Mouse (Mus musculus) kidney, adult 18-20 months (tissue): ENCODE results near the gene Lsamp.

ENCODE experiments used
- DNase-seq: peaks from one replicate; pipeline ENCODE4 v3.0.0; 2021

Gene Lsamp

DNA sequence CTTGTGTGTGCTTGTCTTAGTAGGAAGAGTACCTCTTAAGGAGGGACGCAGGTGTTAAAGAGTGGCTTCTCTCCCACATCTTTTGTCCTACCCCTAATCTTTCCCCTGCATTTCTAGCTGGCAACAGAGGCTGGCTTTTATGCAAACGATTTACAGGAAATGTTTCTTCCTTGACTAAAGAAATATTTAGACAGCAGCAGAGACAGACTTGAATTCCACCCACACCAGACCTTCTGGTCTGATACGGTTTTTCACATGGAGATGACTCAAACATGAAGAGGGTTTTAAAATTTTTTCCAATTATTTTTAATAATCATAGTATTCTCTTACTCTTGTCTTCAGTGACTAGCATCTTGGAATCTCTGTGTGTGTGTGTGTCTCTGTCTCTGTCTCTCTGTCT is 1333.8 kb downstream of the Lsamp start:
- no peak for DNase-seq

DNA sequence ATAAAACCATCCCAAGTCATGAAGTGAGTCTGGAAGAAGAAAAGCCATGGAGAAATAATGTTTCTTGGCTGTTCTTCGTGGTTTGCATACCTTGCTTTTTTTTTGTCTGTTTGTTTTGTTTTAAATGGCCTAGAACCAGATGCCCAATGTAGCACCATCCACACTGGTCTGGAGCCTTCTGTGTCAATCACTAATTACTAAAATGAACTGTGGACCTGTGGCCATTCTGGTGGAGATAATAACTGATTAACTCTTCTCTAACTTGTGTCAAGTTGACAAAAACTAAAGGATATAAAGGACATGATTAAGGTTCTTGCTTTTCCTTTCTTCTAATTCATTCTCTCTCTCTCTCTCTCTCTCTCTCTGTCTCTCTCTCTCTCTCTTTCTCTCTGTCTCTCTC is 1359.3 kb downstream of the Lsamp start:
- no peak for DNase-seq

DNA sequence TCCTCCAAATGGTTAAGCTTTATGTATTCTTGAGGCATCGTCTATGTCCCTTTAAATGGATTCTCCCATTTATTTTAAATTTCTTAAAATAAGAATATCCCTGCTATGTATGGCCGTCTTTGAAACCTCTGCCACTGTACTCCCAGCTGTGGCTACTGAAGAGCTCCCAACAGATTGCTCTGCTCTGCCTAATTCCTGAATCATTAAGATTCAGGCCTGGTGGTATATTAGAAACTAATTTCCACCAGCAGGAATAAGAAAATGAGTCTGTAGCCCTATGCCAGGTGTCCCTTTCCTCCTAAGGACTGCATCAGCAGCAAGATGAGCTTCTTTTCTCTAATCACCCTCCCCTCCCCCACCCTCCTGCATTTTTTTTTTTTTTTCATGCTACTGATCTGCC is 1381.0 kb downstream of the Lsamp start:
- no peak for DNase-seq

DNA sequence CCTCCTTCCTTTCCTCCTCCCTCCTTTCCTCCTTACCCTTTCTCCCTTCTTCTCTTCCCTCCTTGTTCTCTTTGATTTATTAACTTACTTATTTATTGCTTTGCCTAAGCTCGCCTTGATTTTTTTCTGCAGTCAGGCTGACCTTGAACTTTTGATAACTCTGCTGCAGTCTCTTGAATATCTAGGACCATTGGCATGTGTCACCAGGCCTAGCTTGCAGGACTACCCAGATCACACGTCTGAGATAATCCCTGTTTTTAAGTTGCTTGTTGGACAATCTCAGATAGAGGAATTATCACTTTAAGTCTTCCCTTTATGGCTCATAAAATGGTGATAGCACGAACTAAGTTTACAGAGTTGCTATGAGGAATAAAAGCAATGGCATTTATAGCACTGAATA is 1399.5 kb downstream of the Lsamp start:
- no peak for DNase-seq

DNA sequence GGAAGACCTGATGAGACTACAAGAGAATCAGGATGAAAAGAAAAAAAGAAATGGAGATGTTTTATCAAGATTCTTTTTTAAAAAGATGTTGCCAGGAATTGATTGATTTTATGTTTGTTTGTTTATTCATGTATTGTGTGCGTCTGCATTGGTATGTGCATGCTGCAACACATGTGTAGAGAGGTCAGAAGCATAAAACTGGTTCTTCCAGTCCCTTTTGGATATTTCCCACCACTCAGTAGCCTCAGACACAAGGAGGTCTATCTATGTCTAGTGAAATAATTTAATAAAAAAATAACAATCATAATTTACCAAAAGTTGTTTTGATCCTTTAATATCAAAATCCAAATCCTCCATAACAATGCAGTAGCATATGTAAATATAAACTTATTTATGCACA is 1400.1 kb downstream of the Lsamp start:
- DNase-seq = no peak

DNA sequence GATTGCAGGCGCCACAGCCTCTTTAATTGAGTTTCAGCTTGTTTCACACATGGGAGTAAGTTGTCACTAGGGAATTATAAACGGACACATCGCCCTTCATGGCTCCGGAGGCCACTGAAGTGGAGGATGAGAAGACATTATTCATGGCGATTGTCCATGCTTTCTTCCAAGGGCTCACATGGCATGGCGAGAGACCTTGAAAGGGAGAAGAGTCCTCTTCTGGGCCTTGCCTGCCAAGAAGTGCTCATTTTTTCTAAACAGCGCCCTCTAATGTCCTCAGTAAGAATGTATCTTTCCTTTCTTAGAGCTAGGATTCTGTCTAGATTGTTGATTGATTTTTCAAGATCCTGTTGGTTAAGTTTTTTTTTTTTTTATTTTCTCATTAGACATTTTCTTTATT is 1424.7 kb downstream of the Lsamp start:
- DNase-seq = peak; percentile 7

DNA sequence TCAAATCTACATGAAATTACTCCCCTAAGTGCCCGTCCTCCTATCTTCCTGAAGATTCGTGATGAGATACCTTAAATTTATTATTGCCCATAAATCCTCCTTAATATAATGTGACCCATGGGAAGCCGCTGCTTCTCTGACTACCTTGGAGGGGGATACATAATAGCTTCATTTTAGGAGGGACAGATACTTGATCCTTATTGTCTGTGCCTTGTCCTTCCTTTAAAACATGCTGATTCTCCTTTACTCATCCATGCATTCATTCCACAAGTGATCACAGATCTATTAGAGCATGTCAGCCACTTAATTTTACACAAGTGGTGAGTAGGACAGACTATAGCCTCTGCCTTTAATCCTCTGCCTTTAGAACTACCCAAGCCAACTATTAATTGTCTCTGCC is 1426.5 kb downstream of the Lsamp start:
- no peak for DNase-seq

DNA sequence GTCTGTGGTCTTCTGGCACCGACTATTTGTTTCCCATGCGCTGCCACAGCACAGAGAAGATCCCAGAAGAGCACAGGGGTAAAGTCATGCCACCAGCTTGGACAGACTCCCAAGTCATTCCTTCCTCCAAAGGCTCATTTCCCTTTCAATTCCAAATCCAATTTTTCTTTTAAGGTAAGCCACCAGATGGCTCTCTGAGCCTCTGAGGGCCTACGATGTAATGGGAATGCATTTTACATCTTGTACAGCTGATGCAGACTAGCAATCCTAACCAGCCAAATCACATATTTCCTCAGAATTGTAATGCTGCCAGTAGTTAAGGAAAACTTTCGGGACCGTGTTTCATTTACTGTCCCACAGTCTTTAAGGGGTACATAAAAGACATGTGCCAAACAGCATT is 1433.2 kb downstream of the Lsamp start:
- no peak for DNase-seq

DNA sequence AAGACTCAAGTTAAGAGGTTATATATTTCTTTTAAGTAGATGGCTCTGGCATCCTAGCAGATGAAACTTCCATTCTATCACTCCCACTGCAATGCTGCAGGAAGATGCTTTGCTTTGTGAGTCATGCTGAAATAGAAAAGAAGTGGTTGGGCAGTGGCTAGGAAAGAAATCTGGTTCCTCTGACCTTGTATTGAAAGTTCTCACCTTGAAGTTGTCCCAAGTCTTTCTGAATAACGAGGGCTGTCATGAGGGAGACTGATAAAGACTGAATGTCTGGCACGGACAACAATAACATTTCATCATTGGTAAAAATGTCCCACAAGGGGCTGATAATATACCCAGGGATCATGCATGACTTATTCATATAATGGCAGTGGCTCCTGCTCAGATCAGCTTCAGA is 1483.2 kb downstream of the Lsamp start:
- no peak for DNase-seq

DNA sequence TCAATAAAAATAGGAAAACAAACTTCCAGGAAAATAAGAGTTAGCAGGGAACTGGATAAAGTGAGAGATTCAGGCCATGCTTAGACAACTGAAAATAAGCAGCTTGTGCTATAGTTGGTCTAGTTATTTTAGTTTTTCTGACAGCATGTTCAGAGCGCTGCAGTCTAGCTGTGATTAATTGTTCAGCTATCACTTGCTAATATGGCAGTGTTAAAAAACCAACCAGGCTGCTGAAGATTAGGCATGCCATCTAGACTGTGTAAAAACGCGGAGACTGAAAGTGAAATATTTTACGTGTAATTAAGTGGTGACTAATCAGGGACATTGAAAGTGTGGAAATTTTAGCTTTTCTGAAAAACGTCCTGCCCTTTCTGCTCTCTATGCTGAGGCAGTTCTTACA is 1494.5 kb downstream of the Lsamp start:
- no peak for DNase-seq

DNA sequence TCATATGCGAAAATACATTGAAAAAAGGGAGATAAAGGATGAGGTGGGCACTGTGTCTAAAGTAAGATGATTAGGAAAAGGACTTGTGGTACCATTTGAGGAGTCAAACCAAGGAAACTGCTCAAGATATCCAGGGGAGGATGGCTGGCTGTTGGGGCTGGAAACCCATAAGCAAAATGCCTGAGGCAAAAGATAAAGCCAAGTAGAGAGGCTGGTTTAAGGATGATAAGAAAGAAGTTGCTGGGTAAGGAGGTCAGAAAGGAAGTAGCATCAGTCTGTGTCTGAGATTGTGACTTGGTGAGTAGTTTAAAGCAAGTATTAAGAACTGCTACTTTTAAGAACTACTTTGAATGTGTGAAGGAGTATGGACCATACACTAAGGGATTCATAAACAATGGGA is 1497.7 kb downstream of the Lsamp start:
- DNase-seq = no peak

DNA sequence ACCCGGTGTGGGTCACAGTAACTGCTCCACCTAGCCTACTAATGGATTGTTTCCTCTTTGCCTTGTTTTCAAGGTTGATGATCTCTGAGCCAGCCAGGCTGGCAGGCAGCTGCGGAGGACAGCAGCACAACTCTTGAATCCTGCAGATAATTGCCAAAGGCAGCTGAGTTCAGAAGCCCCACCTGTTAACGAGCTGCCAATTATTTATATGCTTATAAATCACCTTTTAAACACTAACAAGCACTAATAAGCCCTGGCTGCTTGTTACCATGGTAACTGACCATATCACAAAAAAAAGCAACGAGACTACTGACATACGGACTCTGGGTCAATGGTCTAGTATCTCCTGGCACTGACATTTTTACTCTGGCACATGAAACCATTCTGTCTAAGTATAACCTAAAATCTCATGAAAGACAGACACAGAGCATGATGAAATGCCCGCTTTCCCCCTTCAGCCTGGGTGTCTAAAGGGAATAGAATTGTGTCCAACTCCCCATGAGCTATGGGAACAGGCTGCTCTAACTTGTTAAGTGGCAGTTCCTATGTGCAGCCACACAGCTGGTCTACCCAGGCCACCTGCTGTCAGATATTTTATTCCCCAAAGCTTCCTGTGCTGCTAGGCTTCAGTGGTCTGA is 1526.9 kb downstream of the Lsamp start:
- DNase-seq = no peak

DNA sequence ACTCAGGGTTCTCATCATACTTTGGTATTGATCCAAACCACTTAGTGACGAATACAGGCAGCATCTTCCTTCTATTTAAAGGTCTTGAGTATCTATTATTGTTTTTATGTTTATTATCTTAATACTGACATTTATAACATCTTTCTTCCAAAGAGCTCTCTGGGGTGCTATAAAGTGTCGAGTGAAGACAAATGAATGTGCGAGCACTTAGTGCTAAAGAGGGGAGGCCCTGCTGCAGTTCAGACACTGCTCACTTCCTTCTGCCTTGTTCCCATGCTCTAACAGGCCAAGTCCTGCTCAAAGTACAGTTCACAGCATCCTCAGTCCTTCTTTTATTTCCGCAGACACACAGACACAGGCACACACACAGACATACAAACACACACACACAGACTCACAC is 1537.4 kb downstream of the Lsamp start:
- no peak for DNase-seq

DNA sequence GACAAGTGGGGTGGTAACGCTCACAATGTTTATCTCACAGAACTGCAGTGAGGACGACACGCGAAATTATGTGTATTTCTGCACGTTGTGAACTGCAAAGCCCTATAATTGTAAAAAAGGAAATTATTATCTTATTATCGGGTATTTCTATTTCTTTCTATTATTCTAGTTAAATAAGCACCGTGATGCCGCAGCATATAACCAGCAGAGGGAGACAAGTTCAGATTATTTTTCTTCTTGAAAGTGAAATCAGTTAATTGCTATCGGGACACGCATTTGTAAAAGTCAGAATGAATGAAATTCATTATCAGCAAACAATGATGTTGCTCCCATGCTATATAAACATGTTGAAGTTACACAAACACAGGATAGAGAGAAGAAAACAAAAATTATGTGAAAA is 1540.1 kb downstream of the Lsamp start:
- no peak for DNase-seq

DNA sequence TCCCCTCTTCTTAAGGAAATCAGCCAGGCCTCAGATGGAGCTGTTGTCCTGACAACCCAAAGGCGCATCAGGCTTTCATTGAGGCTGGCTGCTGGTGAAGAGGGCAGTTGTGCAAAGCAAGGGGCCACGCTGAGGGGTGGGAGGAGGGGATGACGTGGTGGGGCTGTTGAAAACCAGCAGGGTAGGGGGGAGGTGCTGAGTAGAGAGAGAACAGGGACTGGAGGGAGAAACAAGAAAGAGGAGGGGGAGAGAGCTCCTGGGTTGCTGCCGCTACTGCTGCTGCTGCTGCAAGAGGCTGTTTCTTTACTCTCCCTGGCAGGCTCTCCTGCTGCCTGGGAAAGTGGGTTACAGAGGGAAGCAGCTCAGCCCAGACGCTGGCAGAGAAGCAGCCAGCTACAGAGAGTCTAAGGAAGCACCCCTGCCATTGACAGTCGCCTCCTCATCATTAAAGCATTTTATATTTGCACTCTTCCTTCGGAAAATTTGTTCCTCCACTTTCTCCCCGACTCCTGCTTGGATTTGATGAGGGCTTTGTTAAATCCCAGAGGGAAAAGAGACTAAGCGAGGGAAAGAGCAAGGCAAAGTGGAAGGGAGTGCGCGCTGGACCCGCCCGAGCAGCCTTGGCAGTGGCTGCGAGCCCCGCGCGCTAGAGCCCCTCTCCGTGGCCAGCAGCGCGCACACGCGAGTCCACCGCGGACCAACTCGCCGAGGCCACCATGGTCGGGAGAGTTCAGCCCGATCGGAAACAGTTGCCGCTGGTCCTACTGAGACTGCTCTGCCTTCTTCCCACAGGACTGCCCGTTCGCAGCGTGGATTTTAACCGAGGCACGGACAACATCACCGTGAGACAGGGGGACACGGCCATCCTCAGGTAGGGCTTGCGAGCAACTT is 1548.7 kb downstream of the Lsamp start:
- no peak for DNase-seq

DNA sequence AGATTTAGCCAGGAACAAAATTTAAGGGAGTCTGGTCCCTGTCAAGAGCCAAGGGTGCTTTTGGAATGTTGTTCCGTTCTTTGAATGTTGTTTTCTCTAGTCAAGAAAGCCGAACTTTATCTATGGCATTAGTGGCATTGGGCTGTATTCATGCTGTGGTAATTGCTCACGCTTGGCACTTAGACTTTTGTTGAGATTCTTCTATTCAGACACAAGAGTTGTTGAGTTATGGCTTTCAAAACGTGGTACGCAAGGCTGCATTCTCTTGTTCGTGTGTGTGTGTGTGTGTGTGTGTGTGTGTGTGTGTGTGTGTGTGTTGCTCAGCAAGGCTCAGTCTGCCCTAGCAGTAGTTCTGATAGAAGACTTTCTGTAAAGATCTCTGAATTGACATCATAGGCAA is 1549.5 kb downstream of the Lsamp start:
- no peak for DNase-seq

DNA sequence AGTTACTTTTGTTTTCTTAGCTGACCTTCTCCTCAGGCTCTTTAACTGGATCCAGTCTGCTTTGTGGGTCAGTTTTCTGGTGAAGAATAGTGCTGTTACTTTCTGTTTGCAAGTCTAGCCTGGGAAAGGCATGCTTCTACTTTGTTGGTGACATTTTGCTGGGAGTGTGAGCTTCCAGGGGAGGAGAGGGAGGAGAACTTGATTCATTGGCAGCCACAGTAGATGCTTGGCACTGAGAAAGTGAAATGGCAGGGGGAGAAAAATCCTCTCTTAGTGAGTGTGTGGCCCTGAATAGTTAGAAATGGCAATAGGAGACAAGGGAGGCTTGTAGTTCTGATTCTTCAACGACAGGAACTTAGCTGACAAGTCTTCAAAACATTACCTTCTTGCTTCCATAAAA is 1551.6 kb downstream of the Lsamp start:
- DNase-seq = no peak

DNA sequence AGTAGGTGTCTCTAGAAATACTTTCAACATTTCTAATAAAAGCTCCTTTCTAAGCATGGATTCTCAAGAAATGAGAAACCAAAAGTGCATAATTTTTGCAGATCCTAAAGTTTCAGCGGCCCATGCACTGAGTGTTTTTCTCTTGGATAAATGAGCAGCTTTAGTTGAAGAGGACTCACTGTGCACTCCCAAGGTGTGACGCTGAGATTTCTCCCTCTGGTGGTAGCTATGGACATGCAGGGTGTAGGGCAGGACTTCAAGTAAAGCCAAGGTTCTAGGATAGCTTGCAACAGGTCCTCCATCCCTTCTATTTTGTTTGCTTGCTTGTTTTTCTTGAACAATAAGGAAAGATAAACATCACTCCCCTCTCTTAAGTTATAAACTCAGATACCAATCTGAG is 1558.5 kb downstream of the Lsamp start:
- no peak for DNase-seq

DNA sequence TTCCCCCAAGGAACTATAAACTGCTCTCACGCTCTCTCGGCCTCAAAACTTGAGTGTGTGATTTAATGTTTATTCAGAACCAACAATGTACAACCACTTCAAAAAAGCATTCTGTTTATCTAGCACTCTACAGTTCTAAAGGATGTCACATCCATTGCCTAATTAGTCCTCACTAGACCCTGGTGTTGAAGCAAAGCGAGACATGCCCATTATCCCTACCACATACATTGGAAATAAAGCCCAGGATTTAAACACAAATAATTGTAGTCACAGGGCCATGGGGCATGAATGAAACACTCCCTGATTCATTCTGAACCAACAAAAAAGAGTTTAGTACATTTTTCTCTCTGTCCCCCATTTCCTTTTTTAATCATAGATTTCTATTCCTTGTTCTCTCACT is 1567.0 kb downstream of the Lsamp start:
- no peak for DNase-seq

DNA sequence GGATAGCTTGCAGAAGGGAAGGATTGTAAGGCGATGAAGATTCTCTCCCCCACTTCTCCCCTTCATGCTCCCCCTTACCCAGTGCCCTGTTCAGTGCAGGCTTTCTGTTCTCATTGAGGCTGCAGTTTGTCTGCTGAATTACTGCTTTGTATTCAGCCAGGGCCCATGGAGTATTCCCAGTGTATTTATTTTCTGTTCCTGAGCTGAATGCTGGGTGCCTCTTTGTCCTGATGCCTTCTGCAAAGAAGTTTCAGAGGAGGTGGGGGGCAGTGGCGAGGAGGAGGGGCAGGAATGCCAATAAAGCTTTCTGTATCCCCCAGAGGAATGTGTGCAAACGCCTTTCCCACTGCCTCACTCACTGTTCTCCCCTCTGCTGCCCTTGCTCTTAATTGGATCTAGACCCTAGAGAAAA is 1567.7 kb downstream of the Lsamp start:
- DNase-seq = no peak

DNA sequence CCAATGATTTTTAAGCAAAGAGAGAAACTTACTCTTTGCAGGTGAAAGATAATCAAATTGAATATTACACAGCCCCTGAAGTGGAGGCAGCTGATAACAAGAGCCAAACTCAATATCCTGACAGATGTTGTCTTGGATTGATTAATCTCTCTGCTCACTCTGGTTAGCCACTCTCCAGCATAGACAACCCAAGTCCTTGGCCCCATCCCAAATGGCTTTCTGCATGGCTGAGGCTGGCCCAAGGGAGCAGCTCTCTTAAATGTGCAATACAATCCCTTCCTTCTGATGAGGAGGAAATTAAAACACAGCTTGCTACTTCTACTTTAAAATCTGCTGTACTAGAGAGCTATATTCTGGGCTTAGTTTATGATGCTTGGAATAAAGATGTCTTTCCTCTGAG is 1572.9 kb downstream of the Lsamp start:
- DNase-seq = no peak

DNA sequence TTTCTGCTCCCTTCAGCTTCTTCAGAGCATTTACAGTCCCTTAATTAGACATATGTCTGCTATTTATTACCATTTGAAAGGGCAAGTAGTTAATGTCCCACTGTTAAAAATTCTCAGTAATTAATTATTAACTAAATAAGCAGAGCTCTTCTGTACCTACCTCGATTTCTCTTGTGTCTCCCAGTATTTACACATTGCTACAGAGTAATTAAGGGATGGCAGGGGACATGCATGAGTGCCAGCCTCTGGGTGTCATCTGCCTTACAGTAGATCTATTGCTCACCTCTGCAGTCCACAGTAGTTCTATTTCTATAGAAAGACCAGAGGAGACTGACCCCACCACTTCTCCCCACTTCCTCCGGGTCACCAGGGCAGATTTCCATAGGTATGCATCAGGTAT is 1581.1 kb downstream of the Lsamp start:
- DNase-seq = no peak

DNA sequence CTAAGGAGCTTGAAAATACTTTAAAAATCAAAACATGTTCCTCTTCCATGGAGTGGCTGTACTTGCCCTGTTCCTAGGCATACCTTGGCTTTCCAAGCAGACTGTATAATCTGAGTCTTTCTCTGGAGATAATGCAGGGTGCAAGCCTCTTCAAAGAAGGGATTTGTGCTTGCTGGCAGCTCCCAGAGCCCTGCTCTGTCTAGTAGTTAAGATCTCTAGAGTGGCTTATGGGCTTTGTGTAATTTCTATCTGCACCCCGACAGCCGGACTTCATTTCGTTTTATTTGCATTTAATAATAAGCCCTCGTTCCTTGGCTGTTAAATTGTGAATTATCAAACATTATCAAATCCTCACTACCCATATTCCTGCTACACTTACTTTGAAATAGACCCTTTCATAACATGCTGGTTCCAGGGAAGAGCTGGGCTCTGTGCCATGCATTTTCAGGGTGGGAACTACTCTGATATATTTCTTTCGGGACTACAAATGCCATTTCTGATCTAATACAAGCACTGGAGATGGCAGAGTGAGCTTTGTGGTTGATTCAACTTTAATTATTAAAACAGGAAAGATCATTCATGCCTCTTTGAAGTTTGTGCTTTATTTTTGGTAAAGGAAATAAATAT is 1604.6 kb downstream of the Lsamp start:
- DNase-seq = no peak

DNA sequence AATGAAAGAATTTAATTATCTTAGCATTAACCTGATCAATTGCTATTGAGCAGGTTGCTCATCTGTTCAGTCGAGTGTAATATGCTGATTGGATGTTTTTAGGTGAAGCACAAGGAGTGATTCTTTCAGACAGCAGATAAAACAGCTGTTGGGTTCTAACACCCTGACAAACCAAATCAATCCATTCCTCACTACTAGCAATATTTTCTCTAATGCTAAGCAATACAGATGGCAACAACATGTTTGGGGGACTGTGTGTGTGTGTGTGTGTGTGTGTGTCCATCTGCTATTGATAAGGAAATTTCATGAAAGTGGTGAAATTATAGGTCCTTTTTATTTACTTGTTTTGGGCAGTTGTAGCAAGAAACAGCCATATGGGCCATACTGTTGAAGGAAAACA is 1628.1 kb downstream of the Lsamp start:
- DNase-seq = no peak
